Mouse (Mus musculus): ENCODE measurements around the gene Serinc5. TPM values are rescaled to one million over a fixed set of nuclear protein-coding genes. Genes with fewer than 3 reads are reported as not detected.

Gene Serinc5
- total RNA-seq, 2 experiments from 2014 or later = 15.3 to 17.5 TPM

GRCm38 (mm10) chr13:92732836-92733235, 121.9 kb downstream of the Serinc5 start:
- intact Hi-C loops (cut with DNase I) = no loop called here

DNA sequence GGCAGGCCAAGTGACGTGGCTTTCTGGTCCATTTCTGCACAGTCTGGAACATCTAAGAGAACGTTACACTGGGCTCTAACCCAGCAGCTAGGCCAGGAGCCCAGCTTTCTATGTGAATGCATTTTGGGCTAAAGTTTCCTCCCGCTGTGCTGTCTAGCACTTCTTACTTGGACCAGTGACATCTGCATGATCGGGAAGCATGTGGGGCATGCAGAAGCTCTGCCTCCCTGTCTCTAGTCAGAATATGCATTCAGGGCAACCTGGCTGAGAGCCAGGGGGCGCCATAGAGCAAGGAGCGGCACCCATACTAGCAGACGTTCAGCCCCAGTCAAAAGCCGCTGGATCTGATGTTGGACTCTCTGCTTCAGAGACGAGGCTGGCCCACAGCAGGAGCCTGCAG, 122.4 kb downstream of the Serinc5 start:
- intact Hi-C loops (cut with DNase I) = no loop called here
- no peak for DNase-seq (ENCODE audit: low spot score)

More at GRCm38 (mm10) chr13:92732836-92733235, 121.9 kb downstream of the Serinc5 start:
- DNase-seq (ENCODE audit: low spot score) = no peak

DNA sequence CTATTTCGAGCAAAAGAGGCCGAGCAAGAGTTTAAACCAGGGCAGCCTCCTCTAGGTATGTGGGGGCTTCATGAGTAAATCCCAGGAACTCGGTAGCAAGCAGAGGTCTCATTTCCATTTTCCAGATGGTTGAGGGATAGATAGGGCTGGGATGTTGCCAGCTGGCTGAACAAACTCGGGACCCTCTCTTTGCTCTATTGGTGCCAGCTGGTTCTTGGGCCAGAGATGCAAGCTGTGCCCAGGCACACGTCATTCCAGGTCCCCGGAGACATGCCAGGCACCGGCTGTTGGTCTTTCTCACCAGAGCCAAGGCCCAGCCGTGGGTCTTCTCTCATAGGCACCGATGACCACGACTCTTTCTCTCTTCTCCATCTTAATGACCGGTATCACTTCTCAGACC, 122.8 kb downstream of the Serinc5 start:
- intact Hi-C loops (cut with DNase I) = no loop called here
- no peak for DNase-seq (ENCODE audit: low spot score)

DNA sequence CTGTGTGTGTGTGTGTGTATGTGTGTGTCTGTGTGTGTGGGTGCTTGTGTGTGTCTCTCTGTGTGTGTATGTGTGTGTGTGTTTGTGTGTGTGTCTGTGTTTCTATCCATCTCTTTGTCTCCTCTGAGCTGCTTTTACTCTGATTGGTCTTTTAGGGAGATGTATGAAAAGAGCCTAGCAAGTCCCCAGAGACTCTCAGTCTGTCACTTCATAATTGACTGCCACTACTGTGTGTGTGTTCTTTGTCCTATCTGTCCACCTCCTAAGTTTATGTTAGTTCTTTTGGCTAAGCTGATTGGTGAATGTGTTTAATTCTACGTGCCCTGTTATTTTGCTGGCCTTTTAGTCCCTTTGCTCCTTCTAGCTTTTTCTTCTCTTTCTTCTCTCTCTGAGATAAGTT, 124.8 kb downstream of the Serinc5 start:
- no peak for DNase-seq (ENCODE audit: low spot score)
- intact Hi-C loops (cut with DNase I) = no loop called here

GRCm38 (mm10) chr13:92736516-92737300, 125.8 kb downstream of the Serinc5 start:
- DNase-seq (ENCODE audit: low spot score) = no peak
- intact Hi-C loops (cut with DNase I) = no loop called here

GRCm38 (mm10) chr13:92738821-92739220, 127.9 kb downstream of the Serinc5 start:
- intact Hi-C loops (cut with DNase I) = no loop called here
- DNase-seq (ENCODE audit: low spot score) = no peak

GRCm38 (mm10) chr13:92739858-92740257, 129.0 kb downstream of the Serinc5 start:
- DNase-seq (ENCODE audit: low spot score) = no peak
- intact Hi-C loops (cut with DNase I) = loop anchor here (1.0 to 5.0 kb wide), 2 partner anchors 160 to 383 kb away; partner anchors contain the start of gene Msh3

DNA sequence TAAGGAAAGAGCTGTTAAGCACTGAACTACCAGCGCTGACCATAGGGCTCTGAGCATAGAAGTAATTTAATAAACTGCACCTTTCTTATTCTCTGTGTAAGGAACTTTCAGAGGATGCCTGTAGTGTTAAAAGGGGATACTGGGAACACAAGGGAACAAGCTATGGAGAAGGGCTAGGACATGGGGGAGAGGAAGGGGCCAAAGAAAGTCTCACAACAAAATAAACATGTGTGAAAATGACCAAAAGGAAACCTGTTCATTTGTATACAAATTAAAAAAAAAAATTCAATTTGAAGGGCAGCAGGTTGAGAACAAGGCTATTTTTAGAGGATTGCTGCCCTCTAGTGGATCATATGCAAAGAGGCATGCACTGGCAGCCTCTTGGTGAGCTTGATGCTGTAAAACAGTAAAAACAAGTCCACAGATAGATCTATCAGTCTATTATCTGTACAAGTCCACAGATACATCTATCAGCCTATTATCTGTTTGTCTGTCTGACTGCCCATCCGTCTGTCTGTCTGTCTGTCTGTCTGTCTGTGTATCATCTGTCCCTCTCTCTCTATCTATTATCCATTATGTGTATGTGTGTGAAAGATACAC, 129.9 kb downstream of the Serinc5 start:
- intact Hi-C loops (cut with DNase I) = loop anchor here (1.0 to 5.0 kb wide), 2 partner anchors 160 to 383 kb away; partner anchors contain the start of gene Msh3
- DNase-seq (ENCODE audit: low spot score) = no peak

GRCm38 (mm10) chr13:92742886-92743285, 132.0 kb downstream of the Serinc5 start:
- DNase-seq (ENCODE audit: low spot score) = no peak
- intact Hi-C loops (cut with DNase I) = loop anchor here (5.0 kb wide), 1 partner anchor 386 kb away; the partner anchor contains the start of gene Msh3

DNA sequence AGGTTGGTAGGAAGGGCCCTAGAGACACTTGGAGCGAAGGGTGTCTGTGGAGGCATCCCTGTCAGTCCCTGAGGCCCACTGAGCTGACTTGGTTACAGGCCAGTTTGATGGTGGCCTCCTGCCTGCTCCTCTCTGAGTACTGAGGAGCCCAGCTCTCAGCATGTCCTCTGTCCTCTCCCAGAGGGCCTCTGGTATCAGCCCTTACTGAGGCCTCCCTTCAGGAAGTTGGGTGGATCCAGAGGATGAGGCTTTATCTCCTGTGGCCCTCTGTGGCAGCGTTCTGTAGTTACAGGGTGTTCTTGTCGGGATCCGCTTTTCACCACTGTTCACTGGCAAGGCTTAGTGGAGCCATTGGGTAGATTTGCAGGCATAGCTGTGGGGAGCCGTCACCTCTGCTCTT, 132.4 kb downstream of the Serinc5 start:
- DNase-seq (ENCODE audit: low spot score) = no peak
- intact Hi-C loops (cut with DNase I) = loop anchor here (5.0 kb wide), 1 partner anchor 386 kb away; the partner anchor contains the start of gene Msh3

DNA sequence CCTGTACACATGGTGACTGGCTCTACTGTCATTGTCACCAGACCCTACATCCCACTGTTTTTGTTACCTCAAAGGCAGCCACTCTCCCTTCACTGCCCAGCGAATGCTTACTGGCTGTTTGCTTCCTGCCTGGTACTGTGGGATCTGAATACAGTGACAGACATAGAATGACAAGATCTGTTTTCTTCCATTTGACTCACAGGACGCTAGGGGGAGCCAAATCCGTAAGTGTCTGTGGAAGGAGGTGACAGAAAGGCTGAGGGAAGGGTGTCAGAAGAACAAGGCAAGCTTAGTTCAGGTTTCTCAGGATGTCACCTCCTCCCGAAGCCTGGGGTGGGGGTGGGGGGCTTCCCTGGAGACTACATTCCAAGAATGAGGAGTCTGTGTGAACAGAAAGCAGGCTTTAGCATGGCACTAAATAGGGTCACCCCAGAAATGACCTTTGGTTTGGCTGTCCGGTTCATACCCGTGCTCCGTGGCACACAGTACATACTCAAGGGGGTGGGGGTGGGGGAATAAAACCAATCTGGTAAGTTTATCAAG, 140.2 kb downstream of the Serinc5 start:
- intact Hi-C loops (cut with DNase I) = loop anchor here (2.0 to 10.0 kb wide), 7 partner anchors 114 to 968 kb away; no protein-coding TSS in a partner anchor

DNA sequence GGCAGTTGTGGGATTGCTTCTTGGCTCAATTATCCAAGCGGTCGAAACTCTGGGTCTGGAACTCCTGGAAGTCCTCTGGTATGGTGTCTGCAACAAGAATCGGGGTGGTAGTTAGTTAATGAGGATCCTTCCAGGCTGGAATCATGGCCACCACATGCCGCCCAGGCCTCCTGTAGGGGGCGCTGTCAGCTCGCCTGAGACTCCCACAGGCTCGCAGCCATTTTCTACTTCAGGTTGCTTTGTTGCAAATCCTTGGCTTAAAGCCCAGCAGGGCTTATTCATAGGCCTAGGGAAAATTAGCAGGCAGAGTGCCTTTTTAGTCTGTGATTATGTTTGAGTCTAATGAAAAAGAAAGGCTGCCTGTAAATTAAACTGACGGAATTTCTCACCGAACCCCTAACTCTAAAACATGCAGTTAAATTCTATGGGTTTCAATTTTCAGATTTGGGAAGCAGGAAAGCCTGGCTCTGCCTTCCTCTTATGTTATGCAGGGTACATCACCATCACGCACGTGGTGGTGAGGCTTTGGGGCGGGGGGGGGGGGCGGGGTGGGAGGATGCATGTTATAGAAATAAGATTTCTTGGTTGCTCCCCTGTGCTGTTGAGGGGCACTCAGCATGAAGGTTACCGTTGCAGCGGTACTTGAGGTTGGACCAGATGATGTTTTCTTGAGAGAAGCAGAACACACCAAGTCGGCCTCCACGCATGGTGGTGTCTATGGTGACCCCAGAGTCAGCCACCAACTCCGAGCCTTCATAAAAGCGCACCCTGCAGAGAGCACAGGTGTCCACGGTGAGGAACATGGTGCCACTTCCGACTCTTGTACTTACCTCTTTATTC, 141.1 kb downstream of the Serinc5 start:
- DNase-seq (ENCODE audit: low spot score) = peak; percentile 46
- intact Hi-C loops (cut with DNase I) = loop anchor here (2.0 to 10.0 kb wide), 7 partner anchors 113 to 967 kb away; no protein-coding TSS in a partner anchor

More for the DNA sequence above, 140.2 kb downstream of the Serinc5 start:
- DNase-seq (ENCODE audit: low spot score) = no peak

DNA sequence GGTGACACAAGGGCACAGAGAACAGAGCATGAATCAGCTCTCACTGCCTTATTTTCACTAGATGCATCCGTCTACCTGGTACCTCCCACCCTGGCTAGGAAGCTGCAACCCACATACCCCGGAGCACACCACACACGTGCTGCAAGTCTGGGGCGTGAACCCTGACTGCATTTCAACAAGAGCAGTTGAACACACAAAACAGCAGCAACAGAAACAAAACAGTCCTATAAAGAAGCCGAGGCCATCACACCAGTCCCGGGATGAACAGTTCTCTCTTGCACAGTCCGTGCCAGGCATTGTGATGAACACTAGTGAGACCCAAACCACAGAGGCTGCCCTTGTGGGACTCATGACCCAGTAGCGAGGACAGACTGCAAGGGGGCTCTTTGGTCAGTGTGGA, 142.8 kb downstream of the Serinc5 start:
- intact Hi-C loops (cut with DNase I) = loop anchor here (5.0 to 10.0 kb wide), 5 partner anchors 111 to 861 kb away; no protein-coding TSS in a partner anchor
- no peak for DNase-seq (ENCODE audit: low spot score)

DNA sequence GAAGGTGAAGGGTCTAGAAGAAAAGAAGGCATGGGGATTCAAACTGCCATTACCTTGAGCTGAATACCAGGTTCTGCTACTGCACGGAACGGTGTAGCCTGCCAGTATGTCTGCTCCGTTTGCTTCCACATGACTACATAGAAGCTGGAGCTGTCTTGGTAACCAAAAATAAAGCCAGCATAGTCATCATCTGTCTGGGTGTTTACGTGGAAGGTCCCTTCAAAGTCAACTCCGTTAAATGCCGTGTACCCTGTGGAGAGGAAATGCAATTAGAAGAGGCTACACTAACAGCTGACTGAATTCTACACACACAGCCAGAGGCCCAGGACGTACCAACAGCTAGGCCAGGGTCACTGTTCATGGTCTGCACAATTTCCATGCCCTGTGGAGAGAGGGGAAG, 144.1 kb downstream of the Serinc5 start:
- DNase-seq (ENCODE audit: low spot score) = no peak
- intact Hi-C loops (cut with DNase I) = loop anchor here (5.0 to 10.0 kb wide), 4 partner anchors 110 to 860 kb away; partner anchors contain the start of gene Cmya5

- intact Hi-C loops (cut with DNase I) = loop anchor here (5.0 to 10.0 kb wide), 4 partner anchors 107 to 857 kb away; partner anchors contain the start of gene Cmya5
- no peak for DNase-seq (ENCODE audit: low spot score)
Observed at GRCm38 (mm10) chr13:92757972-92758585, 147.2 kb downstream of the Serinc5 start.

- DNase-seq (ENCODE audit: low spot score) = no peak
- intact Hi-C loops (cut with DNase I) = loop anchor here (5.0 to 10.0 kb wide), 4 partner anchors 106 to 856 kb away; partner anchors contain the start of gene Cmya5
Observed at GRCm38 (mm10) chr13:92759096-92759495, 148.2 kb downstream of the Serinc5 start.

- intact Hi-C loops (cut with DNase I) = no loop called here
- no peak for DNase-seq (ENCODE audit: low spot score)
Observed at GRCm38 (mm10) chr13:92760519-92760918, 149.6 kb downstream of the Serinc5 start.

Measured in heart, postnatal 25 days (tissue).